Mouse (Mus musculus): ENCODE data around the gene Gch1.
A peak's percentile ranks its signal among the peaks of the same experiment; 100 is the strongest.

The Gch1 gene

GRCm38 (mm10) chr14:47188848-47189634, at the start of gene Gch1:
Gene Gch1, minus strand, starts transcription at chr14:47189413.
- DNase-seq (ENCODE audit: low read depth), result no peak

GRCm38 (mm10) chr14:47237286-47237685, 48.1 kb upstream of the Gch1 start:
- DNase-seq (ENCODE audit: low read depth), result no peak

- no peak for DNase-seq (ENCODE audit: low read depth)
These were observed 47.3 kb upstream of the Gch1 start for GRCm38 (mm10) chr14:47236491-47236890.

DNA sequence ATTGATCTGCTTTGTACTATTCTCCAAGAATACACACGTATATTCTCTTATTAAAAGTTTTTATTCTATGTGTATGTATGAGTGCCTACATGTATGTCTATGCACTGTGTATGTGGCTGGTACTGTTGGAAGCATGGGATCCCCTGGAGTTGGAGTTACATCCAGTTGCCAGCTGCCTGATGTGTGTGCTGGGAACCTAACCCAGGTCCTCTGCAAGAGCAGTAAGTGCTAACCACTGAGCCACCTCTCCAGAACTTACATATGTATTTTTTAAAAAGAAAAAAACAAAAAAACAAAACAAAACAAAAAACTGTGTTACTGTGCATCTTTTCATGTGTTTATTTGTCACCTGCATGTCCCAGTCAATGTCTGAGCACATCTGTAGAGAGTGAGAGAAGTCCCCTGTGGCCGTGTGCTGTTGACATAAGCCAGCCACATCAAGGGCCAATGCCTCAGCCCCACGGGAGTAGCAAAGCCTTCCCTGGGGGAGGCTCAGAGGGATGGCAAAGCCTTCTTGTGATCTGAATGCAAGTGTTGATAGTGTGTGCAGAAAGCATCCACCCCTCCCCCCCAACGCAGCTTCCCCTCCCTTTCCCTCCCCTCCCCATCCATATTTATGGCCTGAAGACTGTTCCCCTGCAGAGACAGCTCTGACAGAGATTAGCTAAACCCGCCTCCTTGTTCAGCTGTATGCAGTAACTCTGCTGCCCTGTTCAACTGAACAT, 45.5 kb upstream of the Gch1 start:
- DNase-seq (ENCODE audit: low read depth), result no peak

DNA sequence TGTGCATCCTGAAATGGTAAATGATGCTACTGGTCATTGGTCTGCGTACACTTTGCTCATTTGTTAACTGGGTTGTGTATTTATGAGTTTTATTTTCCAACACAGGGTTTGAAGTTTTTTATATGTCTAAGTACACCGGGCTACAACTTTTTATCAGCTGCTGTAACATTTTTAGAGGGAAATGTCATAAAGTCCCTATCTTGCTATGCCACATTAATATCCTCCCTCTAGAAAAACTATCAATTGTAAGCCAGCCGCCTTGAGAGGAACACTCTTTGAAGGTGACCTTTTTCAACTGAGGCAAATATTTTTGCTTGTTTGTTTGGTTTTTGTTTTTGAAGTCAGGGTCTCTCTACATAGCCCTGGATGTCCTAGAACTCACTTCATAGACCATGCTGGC, 44.8 kb upstream of the Gch1 start:
- DNase-seq (ENCODE audit: low read depth), result no peak

GRCm38 (mm10) chr14:47233602-47234001, 44.4 kb upstream of the Gch1 start:
- no peak for DNase-seq (ENCODE audit: low read depth)

DNA sequence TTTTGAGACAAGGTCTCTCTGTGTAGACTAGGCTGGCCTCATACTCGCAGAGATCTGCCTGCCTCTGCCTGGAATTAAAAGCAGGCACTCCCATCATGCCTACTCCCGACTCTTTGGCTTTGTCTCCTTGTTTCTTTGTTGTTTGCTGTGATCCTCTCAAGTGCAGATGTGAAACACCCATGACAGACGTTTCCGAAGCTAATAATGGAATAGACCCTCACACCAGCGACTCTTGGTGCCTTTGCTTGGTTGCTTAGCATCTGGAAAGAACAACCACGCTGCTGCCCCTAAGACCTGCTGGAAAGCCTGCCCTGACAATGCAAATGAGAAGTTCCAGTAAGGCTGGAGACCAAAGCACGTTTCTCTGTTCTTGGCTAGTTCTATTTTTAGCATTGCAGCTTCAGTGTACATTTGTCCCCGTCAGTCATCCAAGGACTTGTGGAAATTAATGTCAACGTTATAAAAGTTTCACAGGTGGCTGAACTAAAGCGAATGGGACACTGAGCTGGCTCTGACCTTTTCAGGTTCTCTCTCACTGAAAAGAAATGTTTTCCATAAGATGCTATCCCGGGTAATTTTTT, 40.7 kb upstream of the Gch1 start:
- DNase-seq (ENCODE audit: low read depth), result no peak

GRCm38 (mm10) chr14:47225931-47226330, 36.7 kb upstream of the Gch1 start:
- DNase-seq (ENCODE audit: low read depth), result no peak

DNA sequence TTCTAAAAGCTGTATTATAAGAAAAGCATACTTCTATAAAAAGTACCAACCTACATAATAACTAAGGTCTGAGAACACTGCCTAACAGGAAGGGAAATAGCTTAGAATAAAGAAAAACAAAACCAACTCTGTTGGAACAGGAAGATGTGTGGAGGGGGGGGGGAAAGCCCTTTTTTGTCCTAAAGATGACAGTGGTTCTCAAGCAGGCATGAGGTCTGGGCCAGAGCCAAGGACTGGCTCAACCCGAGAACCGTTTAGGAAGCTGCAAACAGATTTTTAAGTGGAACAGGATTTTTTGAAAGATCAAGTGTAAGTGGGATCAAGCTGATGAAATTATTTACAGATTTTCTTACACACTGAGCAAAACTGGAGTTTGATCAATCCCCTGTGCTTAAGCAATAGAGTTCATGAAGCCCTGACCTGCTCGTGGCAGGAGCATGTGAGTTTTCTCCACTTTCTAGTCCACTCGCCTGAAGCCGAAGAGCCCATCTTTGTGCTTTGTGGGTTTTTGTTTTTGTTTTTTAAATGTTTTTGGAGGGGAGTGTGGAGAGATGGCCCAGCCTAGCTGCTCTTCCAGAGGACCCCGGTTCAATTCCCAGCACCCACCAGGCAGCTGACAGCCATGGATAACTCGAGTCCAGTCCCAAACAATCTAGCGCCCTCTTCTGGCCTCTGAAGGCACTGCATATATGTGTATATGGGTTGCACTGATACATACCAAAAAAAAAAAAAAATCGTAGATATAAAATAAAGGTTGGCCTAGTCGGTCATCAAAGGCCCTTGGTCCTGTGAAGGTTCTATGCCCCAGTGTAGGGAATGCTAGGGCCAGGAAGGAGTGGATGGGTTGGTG, 35.5 kb upstream of the Gch1 start:
- peak; percentile 47 for DNase-seq (ENCODE audit: low read depth)

DNA sequence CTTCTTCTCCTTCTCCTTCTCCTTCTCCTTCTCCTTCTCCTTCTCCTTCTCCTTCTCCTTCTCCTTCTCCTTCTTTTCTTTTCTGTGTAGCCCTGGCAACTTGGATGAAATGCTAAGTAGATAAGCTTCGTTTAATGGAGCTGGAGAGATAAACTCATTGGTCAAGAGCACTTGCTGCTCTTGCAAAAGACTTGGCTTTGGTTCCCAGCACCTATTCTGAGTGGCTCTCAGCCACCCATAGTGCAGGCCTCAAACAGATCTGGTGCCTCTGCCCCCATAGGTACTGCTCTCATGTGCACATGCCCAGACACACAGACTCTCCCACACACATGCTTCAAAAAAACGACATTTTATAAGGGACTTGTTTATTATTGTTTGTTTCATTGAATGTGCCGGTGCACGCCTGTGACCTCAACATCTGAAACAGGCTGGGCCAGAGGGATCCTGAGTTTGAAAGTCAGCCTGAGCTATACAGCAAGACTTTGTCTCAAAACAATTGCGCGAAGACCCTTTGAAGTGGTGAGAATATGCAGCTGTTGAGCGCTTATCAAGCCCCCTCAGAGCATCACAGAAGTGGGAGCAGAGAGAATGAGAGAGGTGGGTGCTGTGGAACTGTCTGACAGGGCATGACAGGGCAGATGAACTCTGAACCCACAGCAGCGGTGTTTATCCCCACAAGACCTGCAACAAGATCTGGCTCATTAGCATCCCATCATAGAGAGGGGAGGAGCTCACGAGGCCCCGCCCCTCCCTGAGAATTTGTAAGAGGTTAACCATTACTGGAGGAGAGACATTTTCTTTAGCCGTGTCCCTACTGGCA, 33.6 kb upstream of the Gch1 start:
- DNase-seq (ENCODE audit: low read depth), result peak; percentile 23

- DNase-seq (ENCODE audit: low read depth), result no peak
These were observed 32.4 kb upstream of the Gch1 start for GRCm38 (mm10) chr14:47221567-47221966.

- no peak for DNase-seq (ENCODE audit: low read depth)
These were observed 31.2 kb upstream of the Gch1 start for GRCm38 (mm10) chr14:47220231-47221025.

GRCm38 (mm10) chr14:47218766-47219606, 29.8 kb upstream of the Gch1 start:
- no peak for DNase-seq (ENCODE audit: low read depth)

DNA sequence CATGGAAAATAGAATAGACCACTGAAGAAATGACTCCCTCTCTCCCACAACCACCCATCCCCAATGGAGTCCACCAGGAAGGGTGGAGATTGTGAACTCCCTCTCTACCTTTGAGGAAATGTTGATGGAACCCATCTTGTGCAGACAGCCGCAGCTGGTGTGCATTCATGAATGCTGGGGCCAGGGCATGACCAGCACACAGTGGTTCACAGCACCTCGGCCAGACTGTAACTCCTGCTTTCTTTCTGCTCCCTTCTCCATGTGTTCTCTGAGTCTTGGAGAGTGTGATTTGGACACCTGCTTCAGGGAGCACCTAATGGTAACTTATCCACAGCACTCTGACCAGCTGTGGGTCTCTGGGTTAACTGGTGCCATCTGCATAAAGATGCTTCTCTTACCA, 27.3 kb upstream of the Gch1 start:
- DNase-seq (ENCODE audit: low read depth), result no peak

DNA sequence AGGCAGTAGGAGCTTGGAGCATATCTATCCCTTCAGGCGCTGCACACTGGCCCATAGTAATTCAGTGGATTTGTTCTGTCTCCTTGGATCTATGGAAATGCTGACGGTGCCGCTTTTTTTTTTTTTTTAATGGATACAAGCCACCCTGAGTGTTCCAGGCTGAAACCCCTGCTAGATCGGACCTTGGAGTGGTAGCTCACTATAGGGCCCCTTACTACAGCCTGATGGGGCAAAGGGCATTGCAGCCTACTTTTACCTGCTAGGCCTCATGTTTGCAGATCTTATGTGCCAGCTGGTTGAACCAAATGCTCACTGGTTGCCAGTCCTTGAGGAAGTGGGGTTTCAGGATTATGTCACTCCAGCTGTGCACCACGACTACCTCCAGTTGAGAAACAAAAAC, 25.2 kb upstream of the Gch1 start:
- no peak for DNase-seq (ENCODE audit: low read depth)

GRCm38 (mm10) chr14:47213305-47213704, 24.1 kb upstream of the Gch1 start:
- DNase-seq (ENCODE audit: low read depth), result no peak

GRCm38 (mm10) chr14:47209669-47210164, 20.5 kb upstream of the Gch1 start:
- DNase-seq (ENCODE audit: low read depth), result no peak

DNA sequence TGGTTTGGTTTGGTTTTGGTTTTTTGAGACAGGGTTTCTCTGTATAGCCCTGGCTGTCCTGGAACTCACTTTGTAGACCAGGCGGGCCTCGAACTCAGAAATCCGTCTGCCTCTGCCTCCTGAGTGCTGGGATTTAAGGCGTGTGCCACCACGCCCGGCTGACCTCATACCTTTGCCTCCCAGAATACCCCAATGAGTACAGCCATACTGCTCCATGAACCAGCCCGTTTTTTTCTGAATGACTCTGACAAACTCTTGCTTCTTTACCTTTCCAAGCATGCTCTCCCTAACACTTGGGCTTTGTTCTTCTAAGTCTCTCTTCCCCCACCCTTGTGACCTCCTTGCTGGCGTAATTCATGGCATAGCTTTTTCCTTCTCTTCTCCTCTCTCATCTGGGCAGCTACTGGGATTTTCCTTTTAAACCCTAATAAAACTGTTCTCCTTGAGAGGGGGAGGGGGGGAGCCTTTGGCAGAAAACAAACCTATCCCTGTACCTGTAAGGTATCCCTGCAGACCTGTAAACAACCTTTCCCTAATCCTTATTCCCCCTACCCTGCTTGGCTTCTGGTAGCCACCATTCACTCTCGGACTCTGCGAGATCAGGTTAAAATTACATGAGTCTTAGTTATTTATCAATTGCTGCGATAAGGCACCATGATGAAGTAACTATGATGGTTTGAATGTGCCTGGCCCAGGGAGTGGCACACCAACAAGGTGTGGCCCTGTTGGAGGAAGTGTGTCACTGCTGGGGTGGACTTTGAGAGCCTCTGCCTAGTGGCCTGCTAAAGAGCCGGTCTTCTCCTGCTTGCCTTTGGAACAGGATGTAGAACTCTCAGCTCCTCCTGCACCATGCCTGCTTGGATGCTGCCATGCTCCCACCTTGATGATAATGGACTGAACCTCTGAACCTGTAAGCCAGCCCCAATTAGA, 19.6 kb upstream of the Gch1 start:
- DNase-seq (ENCODE audit: low read depth), result no peak
